Mouse (Mus musculus): ENCODE data around the gene Cltc.

DNA sequence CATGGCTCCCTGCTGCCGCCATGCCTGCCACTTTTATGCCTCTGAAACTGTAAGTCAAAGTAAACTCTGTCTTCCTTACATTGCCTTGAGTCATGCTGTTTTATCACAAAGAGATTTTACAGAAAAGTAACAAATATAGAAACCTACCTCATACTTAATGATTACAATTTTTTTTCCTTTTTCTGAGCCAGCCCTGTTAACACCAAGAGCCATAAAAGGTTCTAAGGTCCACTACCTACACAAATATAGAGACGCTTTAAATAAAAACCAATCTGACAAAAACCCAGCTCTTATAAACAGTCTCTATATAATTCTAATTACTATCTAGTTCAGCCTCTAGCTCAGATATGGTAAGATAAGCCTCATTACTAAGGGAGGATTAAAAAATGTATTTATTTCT is 7.1 kb upstream of the Cltc start:
- TF ChIP-seq GATA1 (IDR thresholded peaks at IDR 0.05; ENCODE audit: borderline replicate concordance, low read length) (no peak), FLI1 (IDR thresholded peaks at IDR 0.05; ENCODE audit: low read length) (no peak)
